In the genomic region with DNA sequence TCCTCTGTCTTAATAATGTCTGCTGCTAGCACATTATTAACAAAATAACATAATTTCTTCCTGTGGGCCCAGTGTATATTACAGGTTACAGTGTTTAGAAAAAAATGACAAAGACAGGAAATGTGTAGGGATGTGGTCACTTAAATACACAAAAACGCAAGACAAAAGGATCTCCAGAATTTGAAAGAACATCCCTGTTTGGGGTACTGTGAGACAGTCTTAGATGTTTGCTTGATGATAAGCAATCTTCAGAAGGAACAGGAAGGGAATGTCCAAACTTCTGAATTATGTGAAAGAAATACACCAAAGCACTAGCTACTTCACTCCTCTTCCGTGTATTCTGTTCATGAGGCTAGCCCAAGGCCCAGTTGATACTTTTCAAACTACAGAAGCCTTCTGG, we compare ENCODE assay signal across 29 mouse cellular contexts.
DNase-seq lines count a peak whose midpoint lies in the region; ATAC-seq and TF ChIP-seq lines count a peak whose summit lies in the region.
"Had no signal": no experiment of that assay in that cellular context is flagged by ENCODE, and none has a peak within 500 bp of the region (broad histone marks: within the 10 kb centered on the region; RNA-seq: fewer than 3 reads in every experiment).

No protein-coding gene starts in this region.

- no peak for DNase-seq in heart, postnatal 10 days
- no peak for DNase-seq in left cerebral cortex, adult 2 months (ENCODE audit: extremely low spot score in 1 of 2, low spot score in 2 of 2)
- no peak for DNase-seq in left cerebral cortex, postnatal 4 days
- no peak for DNase-seq in neural tube, embryonic 10.5 days (ENCODE audit: extremely low spot score, low spot score)
- DNase-seq in thymus, adult 18-20 months: no peak
- DNase-seq: adrenal gland, adult 8-10 months; B cell, adult 2 months; cerebellum, adult 2 months; cerebellum, postnatal 14 days; gastrocnemius, postnatal 10 days; heart, postnatal 4 days; kidney, adult 8-10 months; kidney, postnatal 4 days; lung, postnatal 14 days; retina, postnatal 1 day; right cerebral cortex, postnatal 14 days; thymus, postnatal 14 days had no signal

- no peak for TF ChIP-seq CTCF in left cerebral cortex, adult 2 months (IDR thresholded peaks at IDR 0.05)

- H3K9ac ChIP-seq in heart, embryonic 15.5 days: no peak overlapping the region
- H3K9ac ChIP-seq in neural tube, embryonic 13.5 days: no peak overlapping the region
- H3K9ac ChIP-seq: intestine, embryonic 15.5 days; limb, embryonic 12.5 days; liver, embryonic 15.5 days; neural tube, embryonic 15.5 days; stomach, embryonic 15.5 days had no signal

- no peak overlapping the region for H3K4me2 ChIP-seq in heart, embryonic 15.5 days
- no peak overlapping the region for H3K4me2 ChIP-seq in neural tube, embryonic 13.5 days
- H3K4me2 ChIP-seq: intestine, embryonic 15.5 days; limb, embryonic 12.5 days; liver, embryonic 15.5 days; neural tube, embryonic 15.5 days; stomach, embryonic 15.5 days had no signal

- no peak for ATAC-seq in heart, embryonic 15.5 days (replicated peaks; ENCODE audit: insufficient number of reproducible peaks, insufficient read depth, low FRiP score, low read depth)
- no peak for ATAC-seq in neural tube, embryonic 13.5 days (ENCODE audit: low read depth)
- ATAC-seq: hindbrain, embryonic 16.5 days; intestine, embryonic 15.5 days had no signal

- H3K27me3 ChIP-seq in heart, embryonic 15.5 days: no peaks in the 10 kb centered on the region
- no peaks in the 10 kb centered on the region for H3K27me3 ChIP-seq in neural tube, embryonic 13.5 days
- H3K27me3 ChIP-seq: intestine, embryonic 15.5 days; limb, embryonic 12.5 days; liver, embryonic 15.5 days; neural tube, embryonic 15.5 days; stomach, embryonic 15.5 days had no signal

- H3K27ac ChIP-seq in heart, embryonic 15.5 days: 0 out of 2 replicates have a peak overlapping the region, but pooled peaks have one; percentile 45
- H3K27ac ChIP-seq in left cerebral cortex, adult 2 months: 0 out of 2 replicates have a peak overlapping the region, but pooled peaks have one; percentile 11
- 0 out of 2 replicates have a peak overlapping the region, but pooled peaks have one; percentile 7 for H3K27ac ChIP-seq in neural tube, embryonic 13.5 days (replicated peaks)
- H3K27ac ChIP-seq: intestine, embryonic 15.5 days; kidney, postnatal 0 days; limb, embryonic 12.5 days; liver, embryonic 15.5 days; midbrain, embryonic 10.5 days; neural tube, embryonic 15.5 days; stomach, embryonic 15.5 days had no signal

- 0 out of 2 replicates have a peak, but pooled peaks cover 3% of the 10 kb centered on the region for H3K36me3 ChIP-seq in heart, embryonic 15.5 days
- no peaks in the 10 kb centered on the region for H3K36me3 ChIP-seq in neural tube, embryonic 13.5 days
- H3K36me3 ChIP-seq: G1E; intestine, embryonic 15.5 days; liver, embryonic 15.5 days; neural tube, embryonic 15.5 days; stomach, embryonic 15.5 days had no signal

- WGBS in heart, embryonic 15.5 days: 66% methylated on average over 2 of the region's 2 CpGs
- WGBS in neural tube, embryonic 13.5 days: 82% methylated on average over 2 of the region's 2 CpGs

- no peaks in the 10 kb centered on the region for H3K9me3 ChIP-seq in heart, embryonic 15.5 days (replicated peaks)
- H3K9me3 ChIP-seq in neural tube, embryonic 13.5 days: no peaks in the 10 kb centered on the region
- H3K9me3 ChIP-seq: intestine, embryonic 15.5 days; limb, embryonic 12.5 days; liver, embryonic 15.5 days; midbrain, embryonic 10.5 days; neural tube, embryonic 15.5 days; stomach, embryonic 15.5 days had no signal

- intact Hi-C loops in heart, postnatal 10 days (cut with DNase I): loop anchor here (2.0 kb wide), 1 partner anchor 15 kb away; no protein-coding TSS in a partner anchor
- intact Hi-C loops in left cerebral cortex, adult 2 months (cut with DNase I): no loop called here
- intact Hi-C loops in left cerebral cortex, postnatal 4 days (cut with DNase I): no loop called here

- H3K4me3 ChIP-seq in heart, embryonic 15.5 days: no peak overlapping the region
- no peak overlapping the region for H3K4me3 ChIP-seq in left cerebral cortex, adult 2 months
- H3K4me3 ChIP-seq in neural tube, embryonic 13.5 days: no peak overlapping the region
- H3K4me3 ChIP-seq: intestine, embryonic 15.5 days; limb, embryonic 12.5 days; liver, embryonic 15.5 days; midbrain, embryonic 10.5 days; myocyte; neural tube, embryonic 15.5 days; stomach, embryonic 15.5 days had no signal

- H3K4me1 ChIP-seq in heart, embryonic 15.5 days (replicated peaks): peaks cover 21% of the 10 kb centered on the region
- peaks cover 65% of the 10 kb centered on the region for H3K4me1 ChIP-seq in neural tube, embryonic 13.5 days (replicated peaks)
- H3K4me1 ChIP-seq: liver, embryonic 15.5 days had no signal
